Mouse (Mus musculus) T-helper 2 cell (primary cell): ENCODE data around the gene Kif16b.

ENCODE experiments used
- in situ Hi-C: fragments of 300-600 bp; cut with MboI, MseI; formaldehyde crosslinking; loops from one replicate; pipeline ENCODE4 v1.15.1; 2025; ENCODE audit warnings: high pct_unique_total_duplicates

Kif16b gene

GRCm38 (mm10) chr2:142687936-142688514, 213.3 kb downstream of the Kif16b start:
- in situ Hi-C loops = loop anchor here (25.0 kb wide), 1 partner anchor 1274 kb away; no protein-coding TSS in a partner anchor

GRCm38 (mm10) chr2:142682965-142683709, 218.2 kb downstream of the Kif16b start:
- in situ Hi-C loops = loop anchor here (25.0 kb wide), 1 partner anchor 1279 kb away; no protein-coding TSS in a partner anchor

GRCm38 (mm10) chr2:142668426-142668825, 232.9 kb downstream of the Kif16b start:
- in situ Hi-C loops = no loop called here

- in situ Hi-C loops = no loop called here
These were observed 249.7 kb downstream of the Kif16b start for GRCm38 (mm10) chr2:142651591-142651990.

GRCm38 (mm10) chr2:142648023-142648453, 253.3 kb downstream of the Kif16b start:
- in situ Hi-C loops = no loop called here

- in situ Hi-C loops = no loop called here
These were observed 254.5 kb downstream of the Kif16b start for GRCm38 (mm10) chr2:142646863-142647262.

- in situ Hi-C loops = no loop called here
These were observed 259.6 kb downstream of the Kif16b start for GRCm38 (mm10) chr2:142641766-142642165.

- in situ Hi-C loops = no loop called here
These were observed 265.6 kb downstream of the Kif16b start for GRCm38 (mm10) chr2:142635606-142636304.

- in situ Hi-C loops = no loop called here
These were observed 267.3 kb downstream of the Kif16b start for GRCm38 (mm10) chr2:142633996-142634559.

GRCm38 (mm10) chr2:142629523-142630312, 271.6 kb downstream of the Kif16b start:
- in situ Hi-C loops = no loop called here

GRCm38 (mm10) chr2:142625756-142626155, 275.6 kb downstream of the Kif16b start:
- in situ Hi-C loops = no loop called here

- in situ Hi-C loops = no loop called here
These were observed 276.2 kb downstream of the Kif16b start for GRCm38 (mm10) chr2:142625101-142625500.

GRCm38 (mm10) chr2:142624254-142624653, 277.1 kb downstream of the Kif16b start:
- in situ Hi-C loops = no loop called here

GRCm38 (mm10) chr2:142621152-142621551, 280.2 kb downstream of the Kif16b start:
- in situ Hi-C loops = no loop called here

GRCm38 (mm10) chr2:142619926-142620325, 281.4 kb downstream of the Kif16b start:
- in situ Hi-C loops = no loop called here

- in situ Hi-C loops = no loop called here
These were observed 286.8 kb downstream of the Kif16b start for GRCm38 (mm10) chr2:142614535-142614934.

- in situ Hi-C loops = no loop called here
These were observed 288.9 kb downstream of the Kif16b start for GRCm38 (mm10) chr2:142612359-142612953.

- in situ Hi-C loops = no loop called here
These were observed 290.2 kb downstream of the Kif16b start for GRCm38 (mm10) chr2:142611113-142611512.

- in situ Hi-C loops = no loop called here
These were observed 291.1 kb downstream of the Kif16b start for GRCm38 (mm10) chr2:142610206-142610605.

GRCm38 (mm10) chr2:142608778-142609177, 292.6 kb downstream of the Kif16b start:
- in situ Hi-C loops = no loop called here

- in situ Hi-C loops = no loop called here
These were observed 296.6 kb downstream of the Kif16b start for GRCm38 (mm10) chr2:142604762-142605161.
